Mouse (Mus musculus): Measurements from ENCODE around the gene Dock3. TPM values are rescaled to one million over a fixed set of nuclear protein-coding genes. Genes with fewer than 3 reads are reported as not detected.

Gene Dock3
- polyA plus RNA-seq, 1 experiment: 0.40 TPM

DNA sequence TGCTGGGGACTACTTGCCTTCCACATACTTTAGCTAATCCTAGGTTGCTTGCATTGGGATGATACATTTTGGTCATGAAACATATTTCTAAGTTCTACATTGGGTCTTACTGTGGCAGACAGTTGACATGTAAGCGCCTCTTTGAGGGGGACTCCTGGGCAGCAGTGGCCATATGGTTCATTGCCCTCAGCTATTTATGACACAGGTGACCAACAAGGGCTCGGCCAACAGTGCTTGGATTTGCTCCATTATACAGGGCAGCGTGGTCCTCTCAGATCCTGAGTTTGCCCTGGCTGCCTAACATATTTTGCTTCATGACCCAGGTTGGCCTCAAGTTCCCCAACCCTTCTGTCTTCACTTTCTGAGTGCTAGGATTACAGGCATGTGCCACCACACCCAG lies 355.0 kb downstream of the Dock3 start:
- Histone ChIP-seq H3K4me2 (ENCODE audit: low read depth) (no peak overlapping the region), H3K27me3 (ENCODE audit: control insufficient read depth, insufficient read depth, insufficient read length) (no peaks in the 10 kb centered on the region), H3K4me3 (no peak overlapping the region), H3K36me3 (ENCODE audit: control insufficient read depth, insufficient read depth) (peaks cover 25% of the 10 kb centered on the region), H3K79me2 (ENCODE audit: control insufficient read depth, insufficient read depth) (no peaks in the 10 kb centered on the region), H3ac (ENCODE audit: control insufficient read depth, insufficient read length) (no peak overlapping the region)
- TF ChIP-seq MYOG (IDR thresholded peaks at IDR 0.05; ENCODE audit: control insufficient read depth in 1 of 3, insufficient read depth in 1 of 3, insufficient read length in 2 of 3, low read depth in 2 of 3): no peak

DNA sequence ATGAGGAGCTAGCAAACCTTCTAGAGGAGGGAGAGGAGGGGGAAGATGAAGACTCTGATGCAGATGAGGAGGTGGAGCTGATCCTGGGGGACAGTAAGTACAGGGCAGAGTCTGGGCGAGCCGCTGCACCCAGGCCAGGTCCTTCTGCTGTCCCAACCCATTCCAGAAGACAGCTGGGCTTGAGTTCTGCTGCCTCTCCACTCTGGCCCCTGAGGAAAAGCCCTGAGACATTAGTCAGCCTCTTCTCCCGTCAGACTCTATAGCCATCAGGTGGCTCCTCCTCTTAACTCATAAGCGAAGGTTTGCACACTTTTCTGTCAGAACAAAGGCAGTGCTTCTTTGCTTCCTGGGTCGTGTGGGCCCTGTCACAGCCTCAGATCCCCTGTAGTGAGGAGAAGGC lies 357.5 kb downstream of the Dock3 start:
- Histone ChIP-seq H3K4me2 (ENCODE audit: low read depth) (no peak overlapping the region), H3K27me3 (ENCODE audit: control insufficient read depth, insufficient read depth, insufficient read length) (no peaks in the 10 kb centered on the region), H3ac (ENCODE audit: control insufficient read depth, insufficient read length) (no peak overlapping the region), H3K79me2 (ENCODE audit: control insufficient read depth, insufficient read depth) (no peaks in the 10 kb centered on the region), H3K4me3 (no peak overlapping the region), H3K36me3 (ENCODE audit: control insufficient read depth, insufficient read depth) (peaks cover 16% of the 10 kb centered on the region)
- TF ChIP-seq MAX (IDR thresholded peaks at IDR 0.05; ENCODE audit: low read depth) (no peak), SRF (IDR thresholded peaks at IDR 0.05; ENCODE audit: control insufficient read depth, insufficient read length, low read depth) (no peak), CEBPB (IDR thresholded peaks at IDR 0.05; ENCODE audit: insufficient read depth, poor library complexity, severe bottlenecking) (no peak), TCF12 (IDR thresholded peaks at IDR 0.05; ENCODE audit: insufficient read depth, poor library complexity, severe bottlenecking) (no peak), POLR2A (IDR thresholded peaks at IDR 0.05; ENCODE audit: insufficient read length, low read depth) (no peak), MYOD1 (IDR thresholded peaks at IDR 0.05; ENCODE audit: control insufficient read depth in 1 of 3, insufficient read length in 2 of 3, low read depth in 2 of 3) (no peak), REST (IDR thresholded peaks at IDR 0.05; ENCODE audit: insufficient read depth, insufficient read length) (no peak), POLR2AphosphoS2 (IDR thresholded peaks at IDR 0.05; ENCODE audit: insufficient read length, low read depth) (no peak), USF1 (IDR thresholded peaks at IDR 0.05; ENCODE audit: low read depth) (no peak), E2F4 (IDR thresholded peaks at IDR 0.05; ENCODE audit: insufficient read depth) (no peak), MYOG (IDR thresholded peaks at IDR 0.05; ENCODE audit: control insufficient read depth in 1 of 3, insufficient read depth in 1 of 3, insufficient read length in 2 of 3, low read depth in 2 of 3) (no peak), TCF3 (IDR thresholded peaks at IDR 0.05; ENCODE audit: insufficient read length, low read depth) (no peak)

- Histone ChIP-seq H3ac (ENCODE audit: control insufficient read depth, insufficient read length) (no peak overlapping the region), H3K4me2 (ENCODE audit: low read depth) (no peak overlapping the region), H3K4me3 (no peak overlapping the region), H3K36me3 (ENCODE audit: control insufficient read depth, insufficient read depth) (peaks cover 58% of the 10 kb centered on the region), H3K27me3 (ENCODE audit: control insufficient read depth, insufficient read depth, insufficient read length) (no peaks in the 10 kb centered on the region), H3K79me2 (ENCODE audit: control insufficient read depth, insufficient read depth) (no peaks in the 10 kb centered on the region)
- TF ChIP-seq USF1 (IDR thresholded peaks at IDR 0.05; ENCODE audit: low read depth) (no peak), MAX (IDR thresholded peaks at IDR 0.05; ENCODE audit: low read depth) (no peak), POLR2A (IDR thresholded peaks at IDR 0.05; ENCODE audit: insufficient read length, low read depth) (no peak), MYOG (IDR thresholded peaks at IDR 0.05; ENCODE audit: control insufficient read depth in 1 of 3, insufficient read depth in 1 of 3, insufficient read length in 2 of 3, low read depth in 2 of 3) (no peak), E2F4 (IDR thresholded peaks at IDR 0.05; ENCODE audit: insufficient read depth) (no peak), CEBPB (IDR thresholded peaks at IDR 0.05; ENCODE audit: insufficient read depth, poor library complexity, severe bottlenecking) (no peak), SRF (IDR thresholded peaks at IDR 0.05; ENCODE audit: control insufficient read depth, insufficient read length, low read depth) (no peak), POLR2AphosphoS2 (IDR thresholded peaks at IDR 0.05; ENCODE audit: insufficient read length, low read depth) (no peak), TCF12 (IDR thresholded peaks at IDR 0.05; ENCODE audit: insufficient read depth, poor library complexity, severe bottlenecking) (no peak), MYOD1 (IDR thresholded peaks at IDR 0.05; ENCODE audit: control insufficient read depth in 1 of 3, insufficient read length in 2 of 3, low read depth in 2 of 3) (no peak), TCF3 (IDR thresholded peaks at IDR 0.05; ENCODE audit: insufficient read length, low read depth) (no peak), REST (IDR thresholded peaks at IDR 0.05; ENCODE audit: insufficient read depth, insufficient read length) (no peak)
Observed at GRCm38 (mm10) chr9:106858036-106858435, 373.7 kb downstream of the Dock3 start.

GRCm38 (mm10) chr9:106856664-106857063 lies 375.0 kb downstream of the Dock3 start:
- Histone ChIP-seq H3K4me3 (no peak overlapping the region), H3K4me2 (ENCODE audit: low read depth) (no peak overlapping the region), H3K27me3 (ENCODE audit: control insufficient read depth, insufficient read depth, insufficient read length) (no peaks in the 10 kb centered on the region), H3K36me3 (ENCODE audit: control insufficient read depth, insufficient read depth) (peaks cover 56% of the 10 kb centered on the region), H3K79me2 (ENCODE audit: control insufficient read depth, insufficient read depth) (no peaks in the 10 kb centered on the region), H3ac (ENCODE audit: control insufficient read depth, insufficient read length) (no peak overlapping the region)
- no peak for TF ChIP-seq CEBPB (IDR thresholded peaks at IDR 0.05; ENCODE audit: insufficient read depth, poor library complexity, severe bottlenecking)
- no peak for TF ChIP-seq REST (IDR thresholded peaks at IDR 0.05; ENCODE audit: insufficient read depth, insufficient read length)
- no peak for TF ChIP-seq TCF12 (IDR thresholded peaks at IDR 0.05; ENCODE audit: insufficient read depth, poor library complexity, severe bottlenecking)
- no peak for TF ChIP-seq USF1 (IDR thresholded peaks at IDR 0.05; ENCODE audit: low read depth)
- no peak for TF ChIP-seq MYOD1 (IDR thresholded peaks at IDR 0.05; ENCODE audit: control insufficient read depth in 1 of 3, insufficient read length in 2 of 3, low read depth in 2 of 3)
- no peak for TF ChIP-seq TCF3 (IDR thresholded peaks at IDR 0.05; ENCODE audit: insufficient read length, low read depth)
- no peak for TF ChIP-seq POLR2A (IDR thresholded peaks at IDR 0.05; ENCODE audit: insufficient read length, low read depth)
- TF ChIP-seq E2F4 (IDR thresholded peaks at IDR 0.05; ENCODE audit: insufficient read depth): no peak
- TF ChIP-seq MYOG (IDR thresholded peaks at IDR 0.05; ENCODE audit: control insufficient read depth in 1 of 3, insufficient read depth in 1 of 3, insufficient read length in 2 of 3, low read depth in 2 of 3): no peak
- TF ChIP-seq SRF (IDR thresholded peaks at IDR 0.05; ENCODE audit: control insufficient read depth, insufficient read length, low read depth): no peak
- no peak for TF ChIP-seq POLR2AphosphoS2 (IDR thresholded peaks at IDR 0.05; ENCODE audit: insufficient read length, low read depth)
- no peak for TF ChIP-seq MAX (IDR thresholded peaks at IDR 0.05; ENCODE audit: low read depth)

Other genes with a start within 250 kb of the Dock3 start
- 3.9 TPM for gene Mapkapk3, start 58.0 kb upstream of the Dock3 start, polyA plus RNA-seq (2012; fragmentation: generic; extraction: Trizol)
- gene Cish, start 64.1 kb upstream of the Dock3 start, polyA plus RNA-seq (2012; fragmentation: generic; extraction: Trizol): 0.64 TPM
- 17.7 TPM for gene Hemk1, start 106.4 kb upstream of the Dock3 start, polyA plus RNA-seq (2012; fragmentation: generic; extraction: Trizol)
- 0.38 TPM for gene 6430571L13Rik, start 108.7 kb upstream of the Dock3 start, polyA plus RNA-seq (2012; fragmentation: generic; extraction: Trizol)
- gene Cacna2d2, start 167.7 kb upstream of the Dock3 start, polyA plus RNA-seq (2012; fragmentation: generic; extraction: Trizol): 0.50 TPM